Mouse (Mus musculus): ENCODE results near the gene Vhl.
A peak's percentile ranks its signal among the peaks of the same experiment; 100 is the strongest.

Vhl gene

GRCm38 (mm10) chr6:113624989-113625770 is 1.4 kb downstream of the Vhl start:
- no peak for DNase-seq (ENCODE audit: low spot score)

- no peak for DNase-seq (ENCODE audit: low spot score)
These were observed 6.6 kb downstream of the Vhl start for GRCm38 (mm10) chr6:113630322-113630721.

DNA sequence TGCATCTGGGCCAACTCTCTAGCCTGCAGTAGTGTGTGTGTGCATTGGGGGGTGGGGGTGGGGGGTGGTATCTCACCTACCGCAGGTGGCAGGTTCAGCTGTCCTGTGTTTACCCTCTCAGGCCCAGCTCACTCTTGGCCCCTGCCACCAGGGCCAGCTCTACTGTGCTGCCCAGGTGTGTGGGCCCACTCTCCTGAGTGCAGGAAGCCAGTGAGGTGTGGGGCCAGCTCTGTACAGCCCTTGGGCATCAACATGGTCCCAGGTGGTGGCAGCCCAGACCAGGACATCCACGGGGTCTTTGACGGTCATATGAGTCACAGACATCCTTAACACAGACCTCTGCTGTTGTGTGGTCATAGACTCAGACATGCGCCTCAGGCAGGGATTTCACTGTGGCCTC is 9.1 kb downstream of the Vhl start:
- DNase-seq (ENCODE audit: low spot score), result no peak

GRCm38 (mm10) chr6:113638302-113639040 is 14.7 kb downstream of the Vhl start, which contains the start of gene Irak2:
Irak2 (plus strand) TSS chr6:113638467.
- DNase-seq (ENCODE audit: low spot score), result peak; percentile 97

- no peak for DNase-seq (ENCODE audit: low spot score)
These were observed 15.4 kb downstream of the Vhl start for GRCm38 (mm10) chr6:113639201-113639600.

GRCm38 (mm10) chr6:113642605-113643004 is 18.8 kb downstream of the Vhl start:
- no peak for DNase-seq (ENCODE audit: low spot score)

GRCm38 (mm10) chr6:113643021-113643420 is 19.3 kb downstream of the Vhl start:
- DNase-seq (ENCODE audit: low spot score), result no peak

DNA sequence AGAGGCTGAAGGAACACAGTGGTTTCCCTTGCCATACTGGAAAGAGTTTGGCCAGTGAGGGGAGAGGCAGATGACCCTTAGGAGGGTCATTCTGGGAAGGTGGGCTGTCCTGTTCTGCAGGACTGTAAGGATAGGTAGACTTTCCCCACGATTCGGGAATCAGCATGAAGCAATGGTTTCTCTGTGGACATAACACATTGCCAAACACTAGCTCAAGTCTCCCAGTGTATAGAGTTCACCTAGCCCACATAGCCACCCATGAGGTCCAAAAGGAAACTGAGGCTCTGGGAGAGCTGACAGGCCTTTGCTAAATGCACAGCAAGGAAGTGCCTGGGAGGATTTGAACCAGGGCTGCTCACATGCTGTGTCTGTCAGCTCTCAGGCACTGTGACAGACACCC is 20.2 kb downstream of the Vhl start:
- DNase-seq (ENCODE audit: low spot score), result no peak

DNA sequence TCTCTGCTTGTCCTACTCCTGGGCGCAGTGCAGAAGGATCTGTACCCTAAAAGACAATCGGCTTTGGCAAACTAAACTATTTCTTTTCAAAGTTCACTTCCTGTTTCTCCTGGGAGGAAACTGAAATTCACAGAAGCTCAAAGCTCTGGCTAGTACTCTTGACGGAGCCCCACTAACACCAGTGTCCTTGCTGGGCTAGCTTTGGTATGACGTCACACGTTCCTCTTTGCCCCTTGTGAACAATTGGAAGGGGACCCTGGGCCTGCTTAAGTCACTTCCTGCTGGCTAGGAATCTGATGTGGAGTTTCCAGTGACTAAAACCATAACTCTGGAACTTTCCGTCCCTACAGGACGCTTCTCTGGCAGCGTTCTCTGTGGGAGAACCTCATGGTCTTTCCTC is 21.0 kb downstream of the Vhl start:
- no peak for DNase-seq (ENCODE audit: low spot score)

GRCm38 (mm10) chr6:113649346-113650196 is 25.8 kb downstream of the Vhl start:
- no peak for DNase-seq (ENCODE audit: low spot score)

DNA sequence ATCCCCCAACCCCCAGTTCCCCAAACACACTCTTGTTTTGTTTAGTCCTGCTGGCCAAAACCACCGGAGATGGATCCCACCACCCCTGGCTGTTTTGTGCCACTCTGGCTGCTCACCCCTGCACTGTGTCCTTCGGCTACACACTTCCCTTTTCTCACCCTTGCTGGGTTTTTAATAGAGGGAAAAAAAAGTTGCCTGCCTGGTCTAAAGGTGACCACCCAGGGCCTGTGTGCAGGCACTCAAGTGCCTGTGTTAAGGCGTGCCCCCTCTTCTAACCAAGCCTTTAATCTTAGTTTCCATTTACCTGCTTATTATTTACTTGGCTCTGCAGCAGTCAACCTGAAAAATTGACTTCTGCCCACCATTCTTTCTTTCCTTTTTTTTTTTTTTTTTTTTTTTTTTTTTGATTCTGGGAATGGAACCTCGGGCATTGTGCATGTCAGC is 26.5 kb downstream of the Vhl start:
- no peak for DNase-seq (ENCODE audit: low spot score)

DNA sequence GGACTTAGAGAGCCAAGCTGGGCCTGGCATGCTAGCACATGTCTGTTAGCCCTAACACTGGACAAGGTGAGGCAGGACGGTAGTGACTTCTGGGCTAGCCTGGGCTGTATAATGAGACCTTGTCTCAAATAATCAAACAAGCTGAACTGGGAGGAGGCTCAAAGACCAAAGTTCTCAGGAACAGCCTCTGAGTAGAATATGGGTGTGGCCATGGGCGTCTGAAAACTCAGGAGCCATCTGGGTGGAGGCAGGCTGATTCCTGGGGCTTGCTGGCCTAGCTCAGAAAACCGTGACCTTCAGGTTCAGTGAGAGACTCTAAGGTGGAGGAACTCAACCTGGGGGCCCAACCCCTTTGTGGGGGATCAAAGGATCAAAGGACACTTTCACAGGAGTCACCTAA is 27.9 kb downstream of the Vhl start:
- DNase-seq (ENCODE audit: low spot score), result no peak

GRCm38 (mm10) chr6:113653551-113653950 is 29.8 kb downstream of the Vhl start:
- DNase-seq (ENCODE audit: low spot score), result no peak

- no peak for DNase-seq (ENCODE audit: low spot score)
These were observed 30.3 kb downstream of the Vhl start for GRCm38 (mm10) chr6:113654102-113654501.

DNA sequence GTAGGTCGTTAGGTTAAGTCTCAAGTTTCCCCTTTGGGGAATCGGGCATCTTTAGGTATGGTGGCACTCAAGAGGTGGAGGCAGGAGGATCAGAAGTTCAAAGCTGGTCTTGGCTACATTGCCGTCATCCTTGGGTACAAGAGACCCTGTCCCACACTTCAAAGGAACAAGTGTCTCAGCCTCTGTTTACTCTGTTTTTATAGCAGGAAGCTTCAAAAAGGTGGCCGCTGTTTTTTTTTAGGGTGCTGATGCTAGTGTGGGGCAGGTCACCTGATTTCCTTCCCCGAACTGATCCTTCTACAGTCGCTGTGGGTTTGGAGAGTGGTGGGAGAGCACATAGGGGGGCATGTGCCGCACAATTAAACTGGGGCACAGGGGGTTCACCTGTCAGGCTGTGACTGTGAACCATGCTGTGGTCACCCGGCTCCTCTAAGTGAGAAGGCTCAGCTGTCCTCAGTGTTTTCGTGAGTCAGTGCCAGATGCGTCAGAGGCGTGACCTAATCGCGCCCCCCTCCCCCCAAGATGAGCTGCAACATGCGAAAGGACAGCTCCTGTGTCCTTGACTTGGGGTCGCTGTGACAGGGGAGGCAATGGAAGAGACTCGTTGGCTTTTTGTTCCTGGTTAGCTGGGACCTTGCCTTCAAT is 31.1 kb downstream of the Vhl start:
- no peak for DNase-seq (ENCODE audit: low spot score)

DNA sequence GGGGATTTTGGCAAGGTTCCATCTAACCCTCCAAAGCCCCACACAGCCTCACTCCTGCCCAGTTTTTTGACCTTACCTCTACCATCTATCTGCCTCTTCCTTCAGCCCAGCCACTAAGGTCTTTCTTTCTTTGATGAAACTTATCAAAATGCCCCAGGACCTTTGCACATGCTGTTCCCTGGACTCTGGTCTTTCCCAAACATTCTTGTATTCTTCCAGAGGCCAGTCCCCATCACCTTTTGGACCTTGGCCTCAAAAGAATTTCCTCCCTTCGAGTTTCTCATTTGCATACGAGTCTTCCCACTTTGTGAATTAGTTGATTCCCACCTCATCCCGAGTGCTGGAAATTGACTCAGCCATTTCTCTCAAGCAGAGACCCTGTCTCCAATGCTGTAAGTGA is 31.7 kb downstream of the Vhl start:
- no peak for DNase-seq (ENCODE audit: low spot score)

DNA sequence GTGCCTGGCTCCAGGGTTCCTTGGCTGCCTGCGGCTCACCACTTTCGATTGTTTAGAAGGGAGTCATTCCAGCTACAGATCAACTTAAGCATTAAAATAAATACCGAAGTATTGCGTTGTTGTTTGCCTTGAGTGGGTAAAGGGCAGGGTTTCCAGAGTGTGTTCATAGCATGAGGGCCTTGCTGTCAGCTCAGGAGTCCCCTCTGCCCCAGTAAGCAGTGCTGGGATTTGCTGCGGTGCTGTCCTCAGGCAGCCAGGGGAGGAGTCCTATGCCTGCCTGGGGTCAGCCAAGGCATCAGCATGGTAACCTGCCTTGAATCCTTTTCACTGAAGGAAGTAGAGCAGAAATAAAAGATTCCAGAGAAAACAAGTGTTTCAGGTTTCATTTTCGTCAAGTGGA is 33.1 kb downstream of the Vhl start:
- peak; percentile 74 for DNase-seq (ENCODE audit: low spot score)

- DNase-seq (ENCODE audit: low spot score), result no peak
These were observed 34.5 kb downstream of the Vhl start for GRCm38 (mm10) chr6:113658226-113658625.

DNA sequence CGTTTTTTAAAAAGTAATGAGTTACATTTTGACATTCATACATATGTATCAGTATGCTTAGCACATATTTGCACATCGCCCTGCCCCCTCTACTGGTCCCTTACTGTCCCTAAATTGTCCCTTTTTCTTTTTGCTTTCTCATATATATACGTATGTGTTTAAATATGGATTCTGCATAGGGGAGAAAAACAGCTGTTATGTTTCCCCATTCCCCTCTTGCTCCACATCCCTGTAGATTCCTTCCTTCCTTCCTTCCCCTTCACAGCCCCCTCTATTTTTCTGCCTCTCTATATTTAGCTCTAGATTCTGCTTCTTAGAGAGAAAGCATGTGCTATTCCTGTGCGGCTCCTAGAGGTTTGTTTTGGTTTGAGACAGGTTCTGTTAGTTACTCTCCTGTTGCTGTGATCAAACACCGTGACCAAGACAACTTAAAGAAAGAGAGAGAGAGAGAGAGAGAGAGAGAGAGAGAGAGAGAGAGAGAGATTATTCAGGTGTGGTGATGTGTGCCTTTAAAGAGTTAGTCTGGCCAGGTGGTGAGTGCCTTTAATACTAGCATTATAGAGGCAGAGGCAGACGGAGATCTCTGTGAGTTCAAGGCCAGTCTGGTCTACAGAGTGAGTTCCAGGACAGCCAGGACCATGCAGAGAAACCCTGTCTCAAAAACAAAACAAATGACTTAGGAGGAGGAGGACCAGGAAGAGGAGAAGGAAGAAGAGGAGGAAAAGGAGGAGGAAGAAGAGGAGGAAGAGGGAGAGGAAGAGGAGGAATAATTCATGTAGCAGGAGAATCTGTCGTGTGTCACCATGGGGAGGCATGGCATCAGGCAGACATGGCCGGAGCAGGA is 36.1 kb downstream of the Vhl start:
- DNase-seq (ENCODE audit: low spot score), result no peak

GRCm38 (mm10) chr6:113660492-113661352 is 37.0 kb downstream of the Vhl start:
- DNase-seq (ENCODE audit: low spot score), result peak; percentile 29

Data from retina, embryonic 14.5 days (tissue).